Mouse (Mus musculus) olfactory bulb, adult 2 months (tissue): Measurements from ENCODE around the gene Ldlrad3.

ENCODE experiments used
- CTCF ChIP-seq: fragments of 200-500 bp; IDR thresholded peaks from 2 replicates; pipeline ENCODE4 v1.5.1; 2012; ENCODE audit warnings: low read depth, mild to moderate bottlenecking, low read length, moderate library complexity; ENCODE audit not compliant: insufficient read depth
- POLR2A ChIP-seq: fragments of 200-500 bp; IDR thresholded peaks from 2 replicates; pipeline ENCODE4 v1.6.1; 2012; ENCODE audit warnings: mild to moderate bottlenecking, low read depth, low read length, moderate library complexity; ENCODE audit not compliant: insufficient read depth

DNA sequence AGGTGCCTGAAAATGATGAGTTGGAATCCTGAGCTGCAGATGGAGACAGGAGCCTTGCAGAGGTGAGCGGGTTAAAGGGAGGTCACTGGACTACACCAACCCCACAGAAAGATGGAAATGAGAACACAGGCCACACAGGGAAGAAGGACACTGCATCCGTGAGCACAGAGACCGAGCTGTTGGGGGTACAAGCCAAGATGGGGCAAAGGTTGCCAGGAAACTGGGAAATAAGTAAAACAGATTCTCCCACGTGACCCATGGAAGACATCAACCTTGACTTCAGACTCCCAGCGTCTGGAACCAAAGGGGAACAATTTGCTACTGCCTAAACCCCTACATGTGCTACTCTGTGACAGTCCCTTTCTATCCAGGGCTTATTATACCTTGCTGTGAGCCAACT, 33.3 kb downstream of the Ldlrad3 start:
- TF ChIP-seq CTCF: no peak
- no peak for TF ChIP-seq POLR2A
